Mouse (Mus musculus): Measurements from ENCODE around the gene Tcf7l1.

Gene Tcf7l1

GRCm38 (mm10) chr6:72745781-72746180 is 43.3 kb downstream of the Tcf7l1 start:
- no peak for DNase-seq (ENCODE audit: low spot score)

DNA sequence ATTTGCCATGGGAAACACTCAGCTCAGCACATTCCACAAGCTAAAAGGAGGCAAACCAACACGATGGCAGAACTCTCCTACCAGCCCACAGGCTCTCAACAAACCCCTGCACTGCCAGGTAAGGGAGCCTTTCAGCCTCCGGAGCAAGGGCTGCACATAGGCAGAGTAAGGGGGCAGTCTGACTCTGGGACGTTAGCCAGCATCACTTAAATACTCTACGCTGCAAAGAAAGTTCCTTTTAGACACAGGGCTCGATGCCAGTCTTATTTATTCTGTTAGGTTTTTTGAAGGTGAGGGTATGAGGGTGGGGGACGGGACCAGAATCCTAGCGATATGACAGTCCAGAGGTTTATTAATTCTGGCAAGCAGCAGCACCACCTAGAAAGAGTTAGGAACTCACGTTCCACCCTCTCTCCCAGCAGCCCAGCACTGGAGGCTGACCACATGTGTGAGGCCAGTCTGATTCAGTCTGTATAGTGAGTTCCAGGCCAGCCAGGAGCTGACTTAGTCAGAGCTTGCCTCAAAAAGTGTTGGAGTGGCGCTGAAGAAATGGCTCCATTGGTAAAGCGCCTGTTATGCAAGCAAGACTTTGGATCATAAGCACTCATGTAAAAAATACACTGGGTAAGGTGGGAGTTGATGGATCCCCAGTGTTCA is 44.8 kb downstream of the Tcf7l1 start:
- DNase-seq (ENCODE audit: low spot score) = no peak

GRCm38 (mm10) chr6:72743624-72744041 is 45.4 kb downstream of the Tcf7l1 start:
- no peak for DNase-seq (ENCODE audit: low spot score)

- no peak for DNase-seq (ENCODE audit: low spot score)
These were observed 46.7 kb downstream of the Tcf7l1 start for GRCm38 (mm10) chr6:72742331-72742730.

DNA sequence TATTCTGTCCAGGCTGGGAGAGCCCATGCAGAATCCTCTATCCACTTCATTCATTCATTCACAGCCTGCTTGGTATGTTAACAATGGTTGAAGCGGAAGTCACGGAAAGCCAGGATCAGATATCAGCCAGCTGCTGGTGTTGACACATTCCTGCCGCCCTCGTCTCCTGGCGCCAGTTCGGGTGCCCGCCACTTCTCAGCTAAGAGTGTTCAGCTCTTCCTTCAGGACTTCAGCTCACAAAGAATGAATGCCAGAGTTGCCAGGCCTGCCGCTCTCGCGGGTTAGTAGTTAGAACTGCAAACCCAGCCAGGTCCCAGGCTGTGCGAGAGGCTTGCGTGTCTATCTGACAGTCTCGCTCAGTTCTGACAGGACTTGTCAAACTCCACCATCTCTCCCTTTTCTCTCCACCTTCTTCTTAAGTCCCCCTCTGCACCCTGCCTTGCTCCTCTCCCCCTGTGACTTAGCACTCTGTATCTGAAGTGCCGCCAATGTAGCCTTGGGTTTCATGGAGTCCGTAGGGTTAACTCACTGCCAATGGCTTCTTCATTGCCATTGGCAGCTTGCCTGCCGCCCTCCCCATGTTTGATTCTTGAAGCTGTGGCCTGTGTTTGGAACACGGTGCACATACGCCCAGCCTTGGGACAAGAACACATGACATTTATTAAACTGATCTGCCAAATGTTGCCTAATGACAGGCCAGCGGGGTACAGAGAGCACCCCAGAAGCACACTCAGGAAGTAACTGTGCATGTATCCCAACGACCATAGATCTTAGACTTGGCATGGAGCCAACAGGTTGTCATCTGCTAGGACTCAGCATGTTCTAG is 48.2 kb downstream of the Tcf7l1 start:
- no peak for DNase-seq (ENCODE audit: low spot score)

GRCm38 (mm10) chr6:72736872-72737271 is 52.2 kb downstream of the Tcf7l1 start:
- no peak for DNase-seq (ENCODE audit: low spot score)

GRCm38 (mm10) chr6:72735206-72735605 is 53.8 kb downstream of the Tcf7l1 start:
- no peak for DNase-seq (ENCODE audit: low spot score)

GRCm38 (mm10) chr6:72733375-72733774 is 55.7 kb downstream of the Tcf7l1 start:
- no peak for DNase-seq (ENCODE audit: low spot score)

GRCm38 (mm10) chr6:72732109-72732508 is 56.9 kb downstream of the Tcf7l1 start:
- no peak for DNase-seq (ENCODE audit: low spot score)

- DNase-seq (ENCODE audit: low spot score) = no peak
These were observed 58.5 kb downstream of the Tcf7l1 start for GRCm38 (mm10) chr6:72730560-72730849.

- no peak for DNase-seq (ENCODE audit: low spot score)
These were observed 59.1 kb downstream of the Tcf7l1 start for GRCm38 (mm10) chr6:72729831-72730559.

DNA sequence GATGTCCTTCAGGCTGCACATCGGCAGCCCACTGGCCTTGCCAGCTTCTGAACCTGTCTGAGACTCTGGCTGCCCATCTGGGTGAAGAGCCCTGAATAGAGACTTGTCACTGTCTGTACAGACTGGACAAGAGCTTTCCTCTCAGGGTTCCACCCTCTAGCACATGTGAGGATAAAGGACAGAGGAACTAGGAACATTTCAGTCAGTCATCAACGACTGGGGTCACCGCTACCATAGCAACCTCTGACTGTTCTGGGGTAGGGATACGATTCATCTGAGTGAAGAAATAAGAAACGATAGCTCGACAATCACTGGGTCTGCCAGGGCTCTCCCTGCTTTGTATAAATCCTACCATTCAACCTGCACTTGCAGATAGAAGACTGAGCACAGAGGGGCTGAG is 61.2 kb downstream of the Tcf7l1 start:
- DNase-seq (ENCODE audit: low spot score) = no peak

GRCm38 (mm10) chr6:72724494-72725180 is 64.4 kb downstream of the Tcf7l1 start:
- DNase-seq (ENCODE audit: low spot score) = no peak

DNA sequence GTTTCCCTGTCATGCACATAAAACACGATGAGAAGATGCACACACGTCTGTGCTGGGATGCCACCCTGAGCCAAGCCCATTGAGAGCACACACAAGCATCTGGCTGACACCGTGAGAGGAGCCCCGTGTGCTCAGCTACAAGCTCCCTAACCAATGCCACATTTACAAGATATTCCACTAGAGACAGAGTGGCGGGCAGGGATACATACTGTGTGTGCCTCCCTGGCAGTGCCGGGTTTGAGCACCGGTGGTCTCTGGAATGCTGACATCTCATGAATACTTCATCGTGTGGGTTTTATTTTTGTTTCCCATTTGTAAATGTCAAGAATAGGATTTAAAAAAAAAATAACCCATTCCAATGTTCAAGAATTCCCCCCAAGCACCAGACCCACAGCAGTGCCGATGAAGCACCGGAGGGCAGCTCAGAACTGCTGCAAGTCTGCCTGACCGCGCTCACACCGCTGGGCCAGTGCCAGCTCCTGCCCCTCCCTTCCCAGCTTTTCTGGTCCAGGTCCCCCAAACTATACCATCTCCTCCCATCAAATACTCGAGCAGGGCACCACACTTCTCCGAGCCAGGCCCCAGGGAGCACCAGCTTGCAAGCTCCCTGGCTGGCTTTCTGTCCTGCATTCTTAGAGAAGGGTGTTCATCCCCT is 65.2 kb downstream of the Tcf7l1 start:
- DNase-seq (ENCODE audit: low spot score) = no peak

- DNase-seq (ENCODE audit: low spot score) = no peak
These were observed 65.9 kb downstream of the Tcf7l1 start for GRCm38 (mm10) chr6:72723143-72723542.

DNA sequence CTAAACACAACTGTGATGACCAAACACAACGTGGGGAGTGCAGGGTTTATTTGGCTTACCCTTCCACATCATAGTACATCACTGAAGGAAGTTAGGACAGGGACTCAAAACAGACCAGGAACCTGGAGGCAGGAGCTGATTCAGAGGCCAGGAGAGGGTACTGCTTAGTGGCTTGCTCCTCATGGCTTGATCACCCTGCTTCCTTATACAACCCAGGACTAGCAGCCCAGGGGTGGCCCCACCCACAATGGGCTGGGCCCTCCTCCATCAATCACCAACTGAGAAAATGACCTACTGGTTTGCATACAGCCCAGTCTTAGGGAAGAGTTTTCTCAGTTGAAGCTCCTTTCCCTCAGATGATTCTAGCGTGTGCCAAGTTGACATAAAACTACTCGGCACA is 68.2 kb downstream of the Tcf7l1 start:
- DNase-seq (ENCODE audit: low spot score) = no peak

- no peak for DNase-seq (ENCODE audit: low spot score)
These were observed 74.3 kb downstream of the Tcf7l1 start for GRCm38 (mm10) chr6:72714726-72715125.

GRCm38 (mm10) chr6:72714250-72714649 is 74.8 kb downstream of the Tcf7l1 start:
- DNase-seq (ENCODE audit: low spot score) = no peak

DNA sequence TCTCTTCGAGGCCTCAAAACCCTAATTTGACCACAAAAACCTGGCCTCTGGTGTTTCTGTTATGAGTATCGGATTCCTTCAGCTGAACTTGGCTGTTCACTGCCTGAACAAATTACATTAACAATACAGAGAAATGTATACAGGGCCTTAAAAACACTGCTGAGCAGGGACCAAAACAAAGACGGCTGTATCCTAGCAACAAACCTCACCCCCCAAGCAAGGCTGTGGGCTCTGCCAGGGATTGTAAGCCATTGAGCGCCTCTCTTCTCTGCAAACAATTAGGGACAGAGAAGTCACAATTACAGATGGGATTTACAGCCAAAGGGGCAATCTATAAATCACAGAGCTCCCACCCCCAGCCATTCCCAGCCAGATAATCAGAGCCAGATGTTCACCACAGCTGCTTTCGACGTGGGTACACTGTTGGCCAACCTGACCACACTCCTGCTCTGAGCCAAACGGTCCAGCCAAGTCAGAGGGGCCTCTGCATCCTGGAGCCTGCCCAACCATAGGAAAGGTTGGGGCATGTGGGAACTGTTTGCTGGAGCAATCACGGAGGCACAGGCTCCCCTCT is 77.5 kb downstream of the Tcf7l1 start:
- DNase-seq (ENCODE audit: low spot score) = no peak

DNA sequence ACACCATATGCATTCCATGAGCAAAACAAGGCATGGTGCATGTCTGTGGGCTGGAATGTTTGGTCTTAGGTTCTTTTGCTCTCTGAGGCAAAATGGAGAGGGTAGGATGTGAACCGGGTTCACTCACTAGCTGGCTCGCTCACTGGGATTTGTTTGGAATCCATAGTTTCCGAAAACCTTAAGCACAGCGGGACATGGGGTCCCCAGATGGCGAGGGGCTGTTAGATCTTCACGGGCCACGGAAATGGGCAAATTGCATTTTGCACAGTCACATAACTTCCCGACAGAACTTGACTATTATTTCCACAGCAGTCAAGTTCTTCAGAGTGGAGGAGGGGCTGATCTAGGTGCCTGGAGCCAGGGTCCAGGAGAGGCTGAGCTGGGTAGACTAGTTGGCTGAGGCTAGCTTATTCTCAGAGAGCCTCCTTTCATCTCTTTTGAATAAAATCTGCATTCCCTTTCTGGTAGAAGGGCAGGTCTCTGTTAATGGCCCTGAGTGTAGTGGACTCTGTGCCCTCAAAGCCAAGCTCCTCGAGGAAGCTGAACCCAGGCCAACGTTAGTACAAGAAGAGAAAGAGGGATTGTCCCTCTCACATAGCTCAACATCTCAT is 78.1 kb downstream of the Tcf7l1 start:
- DNase-seq (ENCODE audit: low spot score) = no peak

- DNase-seq (ENCODE audit: low spot score) = no peak
These were observed 89.5 kb downstream of the Tcf7l1 start for GRCm38 (mm10) chr6:72699467-72700126.
